Comparison of ENCODE assay signal across 23 mouse cellular contexts in genomic region chr1:178512323-178513031, GRCm38 (mm10). TPM values are rescaled to one million over a fixed set of nuclear protein-coding genes. Genes with fewer than 3 reads are reported as not detected.
DNase-seq lines count a peak whose midpoint lies in the region; ATAC-seq lines count a peak whose summit lies in the region.
"Had no signal": no experiment of that assay in that cellular context is flagged by ENCODE, and none has a peak within 500 bp of the region (broad histone marks: within the 10 kb centered on the region; RNA-seq: fewer than 3 reads in every experiment).

No protein-coding gene starts in this region.

- no peak for DNase-seq in midbrain, embryonic 10.5 days (ENCODE audit: low spot score)
- no peak for DNase-seq in midbrain, embryonic 11.5 days (ENCODE audit: low spot score, missing footprints)
- peak; percentile 22 to 33 for DNase-seq in urinary bladder, adult 18-20 months (ENCODE audit: low spot score in 2 of 2)
- no peak for DNase-seq in urinary bladder, postnatal 25 days (ENCODE audit: low spot score)
- DNase-seq in embryo, embryonic 10 days (ENCODE audit: low spot score): no peak
- DNase-seq: cerebellum, adult 18-20 months; cerebellum, postnatal 14 days; forebrain, postnatal 0 days; gastrocnemius, postnatal 14 days; heart, adult 18-20 months; heart, postnatal 14 days; kidney, adult 9 months; left cerebral cortex, postnatal 4 days; lung, embryonic 14.5 days; thymus, adult 2 months; thymus, postnatal 4 days had no signal

- H3K9me3 ChIP-seq in hindbrain, embryonic 13.5 days: no peaks in the 10 kb centered on the region
- H3K9me3 ChIP-seq in hindbrain, embryonic 16.5 days (ENCODE audit: control insufficient read depth, low read length): no peaks in the 10 kb centered on the region
- H3K9me3 ChIP-seq in midbrain, embryonic 10.5 days (replicated peaks): no peaks in the 10 kb centered on the region
- H3K9me3 ChIP-seq in midbrain, embryonic 11.5 days (ENCODE audit: control insufficient read depth, low read length): no peaks in the 10 kb centered on the region
- H3K9me3 ChIP-seq: embryonic facial prominence, embryonic 12.5 days; heart, embryonic 13.5 days; hindbrain, embryonic 12.5 days; limb, embryonic 15.5 days had no signal

- WGBS in hindbrain, embryonic 13.5 days: 42% methylated on average over 7 of the region's 7 CpGs
- WGBS in hindbrain, embryonic 16.5 days: 39% methylated on average over 7 of the region's 7 CpGs
- 51% methylated on average over 7 of the region's 7 CpGs for WGBS in midbrain, embryonic 10.5 days
- WGBS in midbrain, embryonic 11.5 days: 38% methylated on average over 7 of the region's 7 CpGs

- H3K4me3 ChIP-seq in hindbrain, embryonic 13.5 days: no peak overlapping the region
- no peak overlapping the region for H3K4me3 ChIP-seq in hindbrain, embryonic 16.5 days (ENCODE audit: low read length)
- no peak overlapping the region for H3K4me3 ChIP-seq in midbrain, embryonic 10.5 days
- no peak overlapping the region for H3K4me3 ChIP-seq in midbrain, embryonic 11.5 days (ENCODE audit: low read depth, low read length)
- H3K4me3 ChIP-seq: embryonic facial prominence, embryonic 12.5 days; heart, embryonic 13.5 days; hindbrain, embryonic 12.5 days; limb, embryonic 15.5 days had no signal

- peaks cover 17% of the 10 kb centered on the region for H3K4me1 ChIP-seq in hindbrain, embryonic 13.5 days (replicated peaks)
- peaks cover 5% of the 10 kb centered on the region; the same call in 1 of the 2 replicates for H3K4me1 ChIP-seq in hindbrain, embryonic 16.5 days (ENCODE audit: control insufficient read depth, insufficient read depth, low read depth, low read length)
- H3K4me1 ChIP-seq in midbrain, embryonic 10.5 days: peaks cover 12% of the 10 kb centered on the region
- H3K4me1 ChIP-seq in midbrain, embryonic 11.5 days (ENCODE audit: control insufficient read depth, insufficient read depth, low read length): peaks cover 4% of the 10 kb centered on the region; the same call in 1 of the 2 replicates
- H3K4me1 ChIP-seq: limb, embryonic 15.5 days had no signal

- no peak overlapping the region for H3K4me2 ChIP-seq in hindbrain, embryonic 13.5 days
- H3K4me2 ChIP-seq in hindbrain, embryonic 16.5 days (ENCODE audit: low read length): no peak overlapping the region
- no peak overlapping the region for H3K4me2 ChIP-seq in midbrain, embryonic 11.5 days
- H3K4me2 ChIP-seq: embryonic facial prominence, embryonic 12.5 days; heart, embryonic 13.5 days; hindbrain, embryonic 12.5 days; limb, embryonic 15.5 days; lung, embryonic 14.5 days had no signal

- no peaks in the 10 kb centered on the region for H3K27me3 ChIP-seq in hindbrain, embryonic 13.5 days
- no peaks in the 10 kb centered on the region for H3K27me3 ChIP-seq in hindbrain, embryonic 16.5 days (replicated peaks; ENCODE audit: control insufficient read depth, insufficient read depth, low read length)
- H3K27me3 ChIP-seq in midbrain, embryonic 10.5 days (ENCODE audit: low read depth, poor library complexity, severe bottlenecking): no peaks in the 10 kb centered on the region
- H3K27me3 ChIP-seq in midbrain, embryonic 11.5 days (ENCODE audit: control insufficient read depth, insufficient read depth, low read length): no peaks in the 10 kb centered on the region
- H3K27me3 ChIP-seq: embryonic facial prominence, embryonic 12.5 days; heart, embryonic 13.5 days; hindbrain, embryonic 12.5 days; limb, embryonic 15.5 days had no signal

- peak overlapping the region; percentile 36 for H3K27ac ChIP-seq in hindbrain, embryonic 13.5 days
- H3K27ac ChIP-seq in hindbrain, embryonic 16.5 days (ENCODE audit: low read depth, low read length): no peak overlapping the region
- H3K27ac ChIP-seq in midbrain, embryonic 10.5 days (replicated peaks): 0 out of 2 replicates have a peak overlapping the region, but pooled peaks have one; percentile 23
- H3K27ac ChIP-seq in midbrain, embryonic 11.5 days (ENCODE audit: low read depth, low read length): no peak overlapping the region
- H3K27ac ChIP-seq: embryonic facial prominence, embryonic 12.5 days; heart, embryonic 13.5 days; hindbrain, embryonic 12.5 days; limb, embryonic 15.5 days; liver, embryonic 14.5 days had no signal

- no peaks in the 10 kb centered on the region for H3K36me3 ChIP-seq in hindbrain, embryonic 13.5 days
- H3K36me3 ChIP-seq in hindbrain, embryonic 16.5 days (ENCODE audit: control insufficient read depth, insufficient read depth, low read length): no peaks in the 10 kb centered on the region
- no peaks in the 10 kb centered on the region for H3K36me3 ChIP-seq in midbrain, embryonic 10.5 days
- no peaks in the 10 kb centered on the region for H3K36me3 ChIP-seq in midbrain, embryonic 11.5 days (ENCODE audit: control insufficient read depth, insufficient read depth, low read length)
- H3K36me3 ChIP-seq: embryonic facial prominence, embryonic 12.5 days; heart, embryonic 13.5 days; hindbrain, embryonic 12.5 days; limb, embryonic 15.5 days had no signal

- no peak for ATAC-seq in hindbrain, embryonic 13.5 days (ENCODE audit: low FRiP score)
- ATAC-seq in hindbrain, embryonic 16.5 days: no peak
- no peak for ATAC-seq in midbrain, embryonic 11.5 days (ENCODE audit: low FRiP score)
- ATAC-seq: forebrain, postnatal 0 days had no signal

- H3K9ac ChIP-seq in hindbrain, embryonic 13.5 days: 0 out of 2 replicates have a peak overlapping the region, but pooled peaks have one; percentile 8
- no peak overlapping the region for H3K9ac ChIP-seq in hindbrain, embryonic 16.5 days (ENCODE audit: low read depth, low read length)
- H3K9ac ChIP-seq in midbrain, embryonic 11.5 days (ENCODE audit: low read length): no peak overlapping the region
- H3K9ac ChIP-seq: embryonic facial prominence, embryonic 12.5 days; forebrain, postnatal 0 days; heart, embryonic 13.5 days; hindbrain, embryonic 12.5 days; limb, embryonic 15.5 days; liver, embryonic 14.5 days; lung, embryonic 14.5 days had no signal

RNA-seq across cellular contexts. Expression of gene Kif26b, which starts 16.4 kb away (rescaled TPM):
- 8.7 and 9.3 TPM in 2 replicates for polyA plus RNA-seq in hindbrain, embryonic 13.5 days (2015; fragmentation: Nextera tagmentation; extraction: Ambion mirVana)
- 8.6 and 8.7 TPM in 2 replicates for polyA plus RNA-seq in hindbrain, embryonic 16.5 days (2015; fragmentation: Nextera tagmentation; extraction: Ambion mirVana)
- polyA plus RNA-seq in midbrain, embryonic 10.5 days (2016; fragmentation: Nextera tagmentation; extraction: Ambion mirVana): 3.3 and 4.3 TPM in 2 replicates
- 3.3 and 3.8 TPM in 2 replicates for polyA plus RNA-seq in midbrain, embryonic 11.5 days (2014; fragmentation: Nextera tagmentation; extraction: Ambion mirVana)

Comparison
In these comparisons a context has a peak if more than half of its experiments do, and no peak if none do; other contexts are left out.
1. H3K27ac ChIP-seq: peak in hindbrain, embryonic 13.5 days (single experiment) and midbrain, embryonic 10.5 days (single experiment); none in hindbrain, embryonic 16.5 days (single experiment) and midbrain, embryonic 11.5 days (single experiment).
2. DNase-seq: peak in urinary bladder, adult 18-20 months (2 of 2); none in midbrain, embryonic 10.5 days (single experiment), midbrain, embryonic 11.5 days (single experiment), urinary bladder, postnatal 25 days (single experiment) and embryo, embryonic 10 days (single experiment).